Mouse (Mus musculus) lung, postnatal 0 days (tissue): ENCODE results near the gene Adat1. TPM values are rescaled to one million over a fixed set of nuclear protein-coding genes. Genes with fewer than 3 reads are reported as not detected.

Experiments
- ATAC-seq: fragments of 200-750 bp; cut with Nextera tagmentation; 2 replicates; pipeline ENCODE4 v1.8.0; 2017; ENCODE audit warnings: moderate library complexity
- DNase-seq: peaks from one replicate; pipeline ENCODE4 v3.0.0-alpha.2; 2016; ENCODE audit warnings: low spot score
- H3K27ac ChIP-seq: fragments of 300-500 bp; sonication (generic); 2 replicates; pipeline ENCODE4 v1.5.1; 2014; ENCODE audit warnings: antibody characterized with exemption, mild to moderate bottlenecking, low read length, mixed read lengths
- H3K27me3 ChIP-seq: fragments of 300-500 bp; sonication (generic); replicated peaks from 2 replicates; pipeline ENCODE4 v1.6.1; 2014; ENCODE audit warnings: low read length, mixed read lengths; ENCODE audit not compliant: insufficient read depth
- H3K36me3 ChIP-seq: fragments of 300-500 bp; sonication (generic); 2 replicates; pipeline ENCODE4 v1.6.1; 2014; ENCODE audit warnings: low read length, mixed read lengths; ENCODE audit not compliant: insufficient read depth
- H3K4me1 ChIP-seq: fragments of 300-500 bp; sonication (generic); 2 replicates; pipeline ENCODE4 v1.6.1; 2014; ENCODE audit warnings: antibody characterized with exemption, low read depth, low read length, mixed read lengths; ENCODE audit not compliant: insufficient read depth
- H3K4me2 ChIP-seq: fragments of 300-500 bp; sonication (generic); replicated peaks from 2 replicates; pipeline ENCODE4 v1.6.1; 2014; ENCODE audit warnings: low read depth, mild to moderate bottlenecking, low read length, moderate library complexity, mixed read lengths
- H3K4me3 ChIP-seq: fragments of 300-500 bp; sonication (generic); 2 replicates; pipeline ENCODE4 v1.5.1; 2014; ENCODE audit warnings: low read depth, low read length
- H3K9ac ChIP-seq: fragments of 300-500 bp; sonication (generic); replicated peaks from 2 replicates; pipeline ENCODE4 v1.6.1; 2014; ENCODE audit warnings: low read depth, mild to moderate bottlenecking
- H3K9me3 ChIP-seq: fragments of 300-500 bp; sonication (generic); 2 replicates; pipeline ENCODE4 v1.6.1; 2016; ENCODE audit warnings: low read length, mixed read lengths
- CTCF ChIP-seq: IDR thresholded peaks from 2 replicates; pipeline ENCODE4 v1.5.1; 2016; ENCODE audit warnings: antibody characterized with exemption, mild to moderate bottlenecking
- EP300 ChIP-seq: IDR thresholded peaks from 2 replicates; pipeline ENCODE4 v1.6.1; 2016; ENCODE audit warnings: antibody characterized with exemption, mild to moderate bottlenecking, control low read depth
- WGBS: fragments of 180-500 bp; shearing (Covaris S2); extraction: QIAGEN DNeasy Blood & Tissue Kit; methylation state at CpG from one replicate; pipeline ENCODE4 v1.1.7; 2014; 5-methylcytosine and 5-hydroxymethylcytosine counted together
- polyA plus RNA-seq: library from polyadenylated mRNA; unstranded; fragments of >200 nt; fragmentation: Nextera tagmentation; extraction: Ambion mirVana; gene quantifications from 2 replicates; pipeline ENCODE4 v1.2.1, GENCODE M21; 2015

Adat1 gene
- polyA plus RNA-seq, 1 experiment from 2014 or later: 2.4 TPM

DNA sequence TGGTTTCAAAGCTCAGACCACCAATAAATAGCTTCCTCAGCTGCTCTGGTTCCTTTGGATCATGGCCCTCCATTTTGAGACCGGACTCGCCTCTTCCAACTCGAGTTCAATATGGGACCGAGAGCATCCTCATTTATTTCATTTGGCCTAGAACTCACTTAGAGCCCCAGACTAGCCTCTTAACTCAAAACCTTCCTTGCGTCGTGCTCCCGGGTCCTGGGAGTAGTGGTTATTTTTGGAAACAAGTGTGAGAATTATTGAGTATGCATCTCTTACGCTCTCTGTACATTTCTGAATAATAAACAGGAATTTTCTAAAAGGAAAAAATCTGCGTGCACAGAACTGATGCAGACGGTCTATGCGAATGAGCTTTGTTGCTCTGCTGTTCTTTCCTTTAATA is 22.8 kb upstream of the Adat1 start, which contains the start of gene Gm6793:
Gene Gm6793 (minus strand): TSS at position 101 of the 400 bp plus-strand sequence.
- WGBS: 87% methylated on average over 11 of the region's 11 CpGs
- no peak within 1 kb of the TSS for H3K9ac ChIP-seq
- H3K36me3 ChIP-seq: peaks cover 21% of the 10 kb centered on the region
- no peaks in the 10 kb centered on the region for H3K27me3 ChIP-seq
- H3K4me3 ChIP-seq: no peak within 1 kb of the TSS
- no peak within 1 kb of the TSS for H3K27ac ChIP-seq
- no peaks in the 10 kb centered on the region for H3K9me3 ChIP-seq
- DNase-seq (no peak), ATAC-seq (no peak)
- peaks cover 6% of the 10 kb centered on the region; the same call in 1 of the 2 replicates for H3K4me1 ChIP-seq
- H3K4me2 ChIP-seq: no peak within 1 kb of the TSS
- TF ChIP-seq EP300 (no peak), CTCF (no peak)

DNA sequence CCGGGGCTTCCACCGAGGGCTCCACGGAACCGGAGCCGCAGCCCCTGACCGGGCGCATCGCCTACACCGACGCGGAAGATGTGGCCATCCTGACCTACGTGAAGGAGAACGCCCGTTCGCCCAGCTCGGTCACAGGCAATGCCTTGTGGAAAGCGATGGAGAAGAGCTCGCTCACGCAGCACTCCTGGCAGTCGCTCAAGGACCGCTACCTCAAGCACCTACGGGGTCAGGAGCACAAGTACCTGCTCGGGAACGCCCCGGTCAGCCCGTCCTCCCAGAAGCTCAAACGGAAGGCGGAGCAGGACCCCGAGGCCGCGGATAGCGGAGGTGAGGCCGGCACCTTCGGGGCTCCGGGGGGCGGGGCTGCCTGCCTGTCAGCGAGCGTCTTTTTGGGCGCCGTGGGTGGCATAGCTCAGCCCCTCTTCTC is 19.7 kb upstream of the Adat1 start:
- Histone ChIP-seq H3K4me1 (peaks cover 6% of the 10 kb centered on the region; the same call in 1 of the 2 replicates), H3K9ac (peak overlapping the region; percentile 73), H3K9me3 (no peaks in the 10 kb centered on the region), H3K4me2 (peak overlapping the region; percentile 98), H3K27ac (peak overlapping the region; percentile 81), H3K4me3 (peak overlapping the region; percentile 68), H3K27me3 (no peaks in the 10 kb centered on the region), H3K36me3 (no peaks in the 10 kb centered on the region)
- WGBS: under 1% methylated on average over 37 of the region's 40 CpGs
- ATAC-seq (peak; percentile 75), DNase-seq (peak; percentile 72)
- TF ChIP-seq EP300: no peak
- TF ChIP-seq CTCF: no peak

DNA sequence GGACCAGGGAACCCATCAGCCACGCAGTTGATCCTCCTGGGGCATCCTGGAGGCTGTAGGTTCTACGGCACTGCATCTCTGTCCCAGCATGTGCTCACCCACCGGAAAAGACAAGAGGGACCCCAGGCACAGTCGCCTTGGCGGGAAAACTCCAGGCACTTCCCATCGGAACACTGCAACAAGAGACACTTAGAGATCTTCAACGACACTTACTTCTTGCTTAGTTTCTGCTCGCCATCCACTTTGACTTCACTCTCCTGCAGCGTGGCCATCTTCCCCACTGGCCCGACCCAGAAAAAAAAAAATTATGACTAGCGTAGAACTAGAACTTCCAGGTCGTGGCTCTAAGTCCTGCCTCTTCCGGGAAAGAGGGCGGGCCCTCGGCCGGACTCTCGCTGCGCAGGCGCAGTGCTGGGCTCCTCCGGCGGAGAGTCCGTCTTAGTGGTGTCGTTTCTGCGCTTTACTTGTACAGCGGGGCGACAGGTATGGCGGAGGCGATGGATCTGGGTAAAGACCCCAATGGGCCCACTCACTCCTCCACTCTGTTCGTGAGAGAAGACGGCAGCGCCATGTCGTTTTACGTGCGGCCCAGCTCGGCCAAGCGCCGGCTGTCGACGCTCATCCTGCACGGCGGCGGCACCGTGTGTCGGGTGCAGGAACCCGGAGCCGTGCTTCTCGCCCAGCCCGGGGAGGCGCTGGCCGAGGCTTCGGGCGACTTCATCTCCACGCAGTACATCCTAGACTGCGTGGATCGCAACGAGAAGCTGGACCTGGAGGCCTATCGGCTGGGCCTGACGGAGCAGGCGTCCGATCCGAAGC is 19.1 kb upstream of the Adat1 start, which contains the start of the genes Kars and Terf2ip:
Gene Kars (minus strand): TSS at position 327 of the 819 bp plus-strand sequence.
Gene Terf2ip (plus strand): TSS at position 402 of the 819 bp plus-strand sequence.
- Histone ChIP-seq H3K27ac (peak within 1 kb of the TSS; percentile 81), H3K9me3 (no peaks in the 10 kb centered on the region), H3K4me1 (peaks cover 6% of the 10 kb centered on the region; the same call in 1 of the 2 replicates), H3K36me3 (no peaks in the 10 kb centered on the region), H3K4me3 (peak within 1 kb of the TSS; percentile 68), H3K4me2 (peak within 1 kb of the TSS; percentile 98), H3K27me3 (no peaks in the 10 kb centered on the region), H3K9ac (peak within 1 kb of the TSS; percentile 73)
- peak; percentile 98 for DNase-seq
- TF ChIP-seq CTCF (peak; percentile 8), EP300 (no peak; the same call in 1 of the 2 replicates)
- ATAC-seq: peak; percentile 95
- under 1% methylated on average over 60 of the region's 61 CpGs for WGBS

DNA sequence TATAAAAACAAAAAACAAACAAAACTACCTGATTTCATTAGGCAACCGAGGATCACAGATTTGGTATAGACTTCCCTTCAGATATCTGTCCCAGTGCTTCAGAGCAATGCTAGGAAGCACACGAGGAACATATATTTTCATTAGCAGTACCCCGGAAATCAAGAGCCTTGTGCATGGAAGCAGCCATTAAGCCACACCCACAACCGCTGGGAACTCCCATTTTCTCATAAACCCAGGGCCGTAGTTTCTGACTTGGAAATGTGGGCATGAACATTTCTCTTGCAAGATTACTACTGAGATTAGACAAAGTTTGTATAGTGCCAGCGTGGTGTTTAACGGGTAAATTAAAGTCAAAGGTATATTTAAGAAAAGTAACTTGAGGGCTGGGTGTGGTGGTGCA is 17.5 kb upstream of the Adat1 start:
- Histone ChIP-seq H3K27ac (no peak overlapping the region), H3K9ac (no peak overlapping the region), H3K4me3 (no peak overlapping the region), H3K4me2 (no peak overlapping the region), H3K36me3 (no peaks in the 10 kb centered on the region), H3K4me1 (peaks cover 6% of the 10 kb centered on the region; the same call in 1 of the 2 replicates), H3K27me3 (no peaks in the 10 kb centered on the region), H3K9me3 (no peaks in the 10 kb centered on the region)
- WGBS: 88% methylated on average over 7 of the region's 7 CpGs
- ATAC-seq (no peak), DNase-seq (no peak)
- TF ChIP-seq EP300: no peak

DNA sequence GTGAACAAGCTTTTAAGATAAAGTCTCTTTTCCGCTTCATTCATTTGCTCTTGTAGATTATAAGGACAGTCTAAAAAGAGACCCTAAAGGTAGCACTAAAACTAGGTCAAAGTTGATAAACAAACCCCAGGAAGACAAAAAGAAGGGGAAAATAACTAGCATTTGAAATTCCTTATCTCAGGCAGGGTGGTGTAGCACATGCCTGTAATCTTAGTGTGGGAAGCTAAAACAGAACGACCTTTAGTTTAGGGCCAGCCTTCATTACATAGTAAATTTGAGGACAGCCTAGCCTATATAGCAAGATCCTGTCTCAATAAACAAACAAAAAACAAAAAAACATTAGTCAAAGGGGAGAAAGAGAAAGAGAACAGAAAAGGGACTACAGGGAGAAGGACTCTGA is 15.6 kb upstream of the Adat1 start:
- Histone ChIP-seq H3K9me3 (no peaks in the 10 kb centered on the region), H3K36me3 (peaks cover 9% of the 10 kb centered on the region), H3K4me2 (no peak overlapping the region), H3K27me3 (no peaks in the 10 kb centered on the region), H3K4me3 (no peak overlapping the region), H3K9ac (no peak overlapping the region), H3K4me1 (peaks cover 6% of the 10 kb centered on the region; the same call in 1 of the 2 replicates), H3K27ac (no peak overlapping the region)
- no peak for TF ChIP-seq CTCF
- no peak for TF ChIP-seq EP300
- DNase-seq: no peak
- no peak for ATAC-seq
- WGBS: 91% methylated on average over 2 of the region's 2 CpGs

DNA sequence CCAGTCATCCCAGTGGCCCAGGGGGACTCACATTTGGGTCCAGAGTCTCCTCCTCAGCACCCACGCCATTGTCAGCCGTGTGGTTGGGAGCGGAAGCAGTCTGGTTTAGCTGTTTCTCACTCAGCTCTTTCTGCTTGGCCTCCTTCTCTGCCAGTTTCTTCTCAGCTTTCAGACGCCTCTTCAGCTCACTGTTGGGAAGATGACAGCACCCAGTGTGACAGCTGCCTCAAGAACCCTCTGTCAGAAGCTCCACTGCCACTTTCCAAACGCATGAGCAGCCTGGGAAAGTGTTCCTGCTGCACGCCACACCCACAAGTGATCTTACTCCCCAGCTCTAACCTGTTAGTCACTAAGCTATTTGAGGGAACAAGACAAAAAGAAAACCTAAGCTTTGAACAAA is 13.5 kb upstream of the Adat1 start:
- H3K27ac ChIP-seq: no peak overlapping the region
- peaks cover 6% of the 10 kb centered on the region; the same call in 1 of the 2 replicates for H3K4me1 ChIP-seq
- ATAC-seq: no peak
- TF ChIP-seq EP300 (no peak), CTCF (no peak)
- DNase-seq: no peak
- peaks cover 17% of the 10 kb centered on the region for H3K36me3 ChIP-seq
- no peak overlapping the region for H3K9ac ChIP-seq
- WGBS: 95% methylated on average over 6 of the region's 6 CpGs
- no peak overlapping the region for H3K4me3 ChIP-seq
- H3K4me2 ChIP-seq: no peak overlapping the region
- H3K27me3 ChIP-seq: no peaks in the 10 kb centered on the region
- H3K9me3 ChIP-seq: no peaks in the 10 kb centered on the region
